Mouse (Mus musculus): ENCODE measurements at regions not wholly inside any gene's neighbourhood (a gene's known extent, or its start where the extent isn't known, plus 50 kb on each side); places are given as distances from the start of the nearest gene placed in this dataset.

DNA sequence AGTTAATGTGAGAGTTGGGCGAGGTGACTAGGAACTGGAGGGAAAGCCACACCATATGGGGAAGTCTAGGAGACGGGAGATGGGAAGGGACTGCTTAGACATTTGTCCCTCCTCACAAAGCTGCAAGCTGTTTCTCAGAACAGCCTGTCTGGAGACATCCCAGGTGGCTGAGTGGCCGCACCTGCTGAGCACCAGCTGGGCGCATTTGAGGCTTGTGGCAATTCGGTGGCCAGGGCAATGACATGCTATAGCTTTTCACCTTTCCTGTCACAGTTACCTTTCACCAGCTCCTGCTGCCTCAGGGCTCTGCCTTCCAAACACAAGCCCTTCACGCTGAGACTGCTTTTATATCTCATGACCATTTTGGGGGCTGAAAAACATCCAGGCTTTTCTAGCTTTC is 317.5 kb upstream of the Fam92a start:
- no peak for TF ChIP-seq GATA1 (IDR thresholded peaks at IDR 0.05; ENCODE audit: borderline replicate concordance, low read length)
- no peak for TF ChIP-seq FLI1 (IDR thresholded peaks at IDR 0.05; ENCODE audit: low read length)
- Histone ChIP-seq H3K36me3 (replicated peaks; ENCODE audit: low read length) (no peaks in the 10 kb centered on the region), H3K4me3 (replicated peaks) (no peak overlapping the region), H3K27me3 (replicated peaks) (no peaks in the 10 kb centered on the region), H3K4me1 (no peaks in the 10 kb centered on the region), H3K9me3 (peaks cover 5% of the 10 kb centered on the region)

DNA sequence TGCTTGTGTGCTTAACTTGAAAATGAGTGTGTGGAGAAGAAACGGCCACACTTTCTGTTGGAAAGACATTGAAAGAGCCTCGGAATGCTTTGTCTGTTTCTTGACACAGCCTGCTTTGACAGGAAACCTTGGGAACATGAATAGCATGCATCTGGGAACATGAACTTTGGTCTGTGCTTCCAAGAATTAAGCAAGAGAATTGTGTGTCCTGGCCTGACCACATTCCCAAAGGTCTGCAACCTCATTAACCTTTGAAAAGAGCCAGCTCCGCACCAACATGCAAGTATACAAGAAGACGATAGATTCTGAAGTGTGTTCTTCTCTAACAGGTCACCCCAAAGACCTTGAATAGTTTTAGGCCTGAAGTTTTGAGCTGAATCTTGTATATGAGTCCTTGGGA is 309.7 kb upstream of the Fam92a start:
- Histone ChIP-seq H3K4me1 (no peaks in the 10 kb centered on the region), H3K9me3 (no peaks in the 10 kb centered on the region), H3K4me3 (replicated peaks) (no peak overlapping the region), H3K27me3 (replicated peaks) (no peaks in the 10 kb centered on the region), H3K36me3 (replicated peaks; ENCODE audit: low read length) (no peaks in the 10 kb centered on the region)
- TF ChIP-seq GATA1 (IDR thresholded peaks at IDR 0.05; ENCODE audit: borderline replicate concordance, low read length), result no peak
- TF ChIP-seq FLI1 (IDR thresholded peaks at IDR 0.05; ENCODE audit: low read length), result no peak

- Histone ChIP-seq H3K27me3 (replicated peaks) (no peaks in the 10 kb centered on the region), H3K4me1 (no peaks in the 10 kb centered on the region), H3K36me3 (replicated peaks; ENCODE audit: low read length) (no peaks in the 10 kb centered on the region), H3K9me3 (no peaks in the 10 kb centered on the region), H3K4me3 (replicated peaks) (no peak overlapping the region)
- TF ChIP-seq GATA1 (IDR thresholded peaks at IDR 0.05; ENCODE audit: borderline replicate concordance, low read length) (no peak), FLI1 (IDR thresholded peaks at IDR 0.05; ENCODE audit: low read length) (no peak)
Observed at GRCm38 (mm10) chr4:12476717-12477116, 304.9 kb upstream of the Fam92a start.

DNA sequence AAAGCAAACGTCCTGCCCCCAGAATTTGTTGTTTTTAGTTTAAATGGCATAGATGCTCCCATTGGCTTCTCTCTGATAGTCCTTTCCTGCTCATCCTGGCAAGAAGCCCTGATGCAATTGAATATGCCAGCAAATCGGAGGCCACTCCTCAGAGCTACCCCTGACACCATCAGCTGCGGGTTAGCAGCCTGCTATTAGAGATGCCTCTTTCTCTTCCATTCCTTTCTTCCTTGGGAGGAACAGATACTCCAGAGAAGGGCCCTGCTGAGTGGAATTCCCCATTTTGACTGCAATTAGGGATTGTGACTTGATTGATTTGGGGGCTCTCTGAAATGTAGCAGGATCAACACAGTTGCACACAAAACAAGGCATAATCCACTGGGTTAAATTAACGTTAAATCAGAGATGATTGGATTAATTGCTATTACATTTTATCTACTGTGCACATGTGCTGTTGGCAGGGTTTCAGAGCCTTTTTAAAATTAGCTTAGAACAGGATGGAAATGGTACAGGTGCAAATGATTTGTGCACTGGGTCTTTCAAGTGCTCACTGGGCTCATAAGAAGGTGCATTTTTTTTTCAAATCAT is 303.3 kb upstream of the Fam92a start:
- Histone ChIP-seq H3K27me3 (replicated peaks) (no peaks in the 10 kb centered on the region), H3K9me3 (no peaks in the 10 kb centered on the region), H3K4me1 (no peaks in the 10 kb centered on the region), H3K4me3 (replicated peaks) (no peak overlapping the region), H3K36me3 (replicated peaks; ENCODE audit: low read length) (no peaks in the 10 kb centered on the region)
- TF ChIP-seq FLI1 (IDR thresholded peaks at IDR 0.05; ENCODE audit: low read length) (no peak), GATA1 (IDR thresholded peaks at IDR 0.05; ENCODE audit: borderline replicate concordance, low read length) (no peak)

DNA sequence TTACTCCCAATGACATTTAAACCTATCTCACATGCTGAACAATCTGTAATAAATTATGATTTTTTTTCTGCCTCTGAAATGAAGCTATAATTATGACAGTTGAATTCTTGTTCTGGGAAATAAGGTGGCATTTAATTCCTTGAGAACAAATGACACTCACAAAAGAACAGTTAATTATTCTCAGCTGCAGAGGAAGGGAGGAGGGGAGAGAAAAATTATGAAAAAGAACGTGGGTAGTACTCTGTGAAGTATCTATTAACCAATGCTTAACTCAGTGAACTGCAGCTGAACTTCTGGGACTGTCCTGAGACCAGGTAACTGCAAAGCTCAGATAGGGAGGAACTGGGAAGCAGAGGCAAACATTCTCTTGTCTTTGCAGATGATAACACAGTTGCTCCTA is 302.6 kb upstream of the Fam92a start:
- H3K4me3 ChIP-seq (replicated peaks), result no peak overlapping the region
- no peaks in the 10 kb centered on the region for H3K36me3 ChIP-seq (replicated peaks; ENCODE audit: low read length)
- TF ChIP-seq FLI1 (IDR thresholded peaks at IDR 0.05; ENCODE audit: low read length) (no peak), GATA1 (IDR thresholded peaks at IDR 0.05; ENCODE audit: borderline replicate concordance, low read length) (no peak)
- H3K4me1 ChIP-seq, result no peaks in the 10 kb centered on the region
- H3K9me3 ChIP-seq, result no peaks in the 10 kb centered on the region
- no peaks in the 10 kb centered on the region for H3K27me3 ChIP-seq (replicated peaks)

DNA sequence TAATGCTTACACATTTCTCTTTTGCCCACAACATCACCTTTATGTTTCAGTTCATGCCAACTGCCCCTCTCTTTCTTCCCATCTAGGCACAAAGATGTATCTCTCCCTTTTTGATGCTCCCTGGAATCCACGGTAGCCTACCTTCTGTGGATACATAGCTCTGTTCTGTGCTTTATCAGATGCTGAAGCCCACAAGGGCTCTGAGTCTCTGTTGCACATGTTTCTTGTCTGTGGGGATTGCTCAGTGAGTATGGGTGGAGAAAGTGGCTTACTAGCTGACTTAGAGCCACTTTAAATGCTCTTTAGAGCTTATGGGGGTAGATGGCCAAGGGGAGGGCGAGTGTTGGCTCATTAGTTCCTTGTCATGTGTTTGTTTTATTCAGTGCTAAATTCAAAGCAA is 289.9 kb upstream of the Fam92a start:
- Histone ChIP-seq H3K36me3 (replicated peaks; ENCODE audit: low read length) (no peaks in the 10 kb centered on the region), H3K4me1 (no peaks in the 10 kb centered on the region), H3K4me3 (replicated peaks) (no peak overlapping the region), H3K27me3 (replicated peaks) (no peaks in the 10 kb centered on the region), H3K9me3 (no peaks in the 10 kb centered on the region)
- TF ChIP-seq FLI1 (IDR thresholded peaks at IDR 0.05; ENCODE audit: low read length), result no peak
- no peak for TF ChIP-seq GATA1 (IDR thresholded peaks at IDR 0.05; ENCODE audit: borderline replicate concordance, low read length)

- Histone ChIP-seq H3K4me1 (no peaks in the 10 kb centered on the region), H3K36me3 (replicated peaks; ENCODE audit: low read length) (no peaks in the 10 kb centered on the region), H3K4me3 (replicated peaks) (no peak overlapping the region), H3K27me3 (replicated peaks) (no peaks in the 10 kb centered on the region), H3K9me3 (no peaks in the 10 kb centered on the region)
- no peak for TF ChIP-seq FLI1 (IDR thresholded peaks at IDR 0.05; ENCODE audit: low read length)
- no peak for TF ChIP-seq GATA1 (IDR thresholded peaks at IDR 0.05; ENCODE audit: borderline replicate concordance, low read length)
Observed at GRCm38 (mm10) chr4:12461251-12461650, 289.4 kb upstream of the Fam92a start.

- Histone ChIP-seq H3K9me3 (no peaks in the 10 kb centered on the region), H3K4me1 (no peaks in the 10 kb centered on the region), H3K36me3 (replicated peaks; ENCODE audit: low read length) (no peaks in the 10 kb centered on the region), H3K4me3 (replicated peaks) (no peak overlapping the region), H3K27me3 (replicated peaks) (no peaks in the 10 kb centered on the region)
- TF ChIP-seq GATA1 (IDR thresholded peaks at IDR 0.05; ENCODE audit: borderline replicate concordance, low read length), result no peak
- TF ChIP-seq FLI1 (IDR thresholded peaks at IDR 0.05; ENCODE audit: low read length), result no peak
Observed at GRCm38 (mm10) chr4:12457978-12458597, 286.3 kb upstream of the Fam92a start.

GRCm38 (mm10) chr4:12452086-12452485 is 280.3 kb upstream of the Fam92a start:
- no peaks in the 10 kb centered on the region for H3K4me1 ChIP-seq
- TF ChIP-seq FLI1 (IDR thresholded peaks at IDR 0.05; ENCODE audit: low read length) (no peak), GATA1 (IDR thresholded peaks at IDR 0.05; ENCODE audit: borderline replicate concordance, low read length) (no peak)

DNA sequence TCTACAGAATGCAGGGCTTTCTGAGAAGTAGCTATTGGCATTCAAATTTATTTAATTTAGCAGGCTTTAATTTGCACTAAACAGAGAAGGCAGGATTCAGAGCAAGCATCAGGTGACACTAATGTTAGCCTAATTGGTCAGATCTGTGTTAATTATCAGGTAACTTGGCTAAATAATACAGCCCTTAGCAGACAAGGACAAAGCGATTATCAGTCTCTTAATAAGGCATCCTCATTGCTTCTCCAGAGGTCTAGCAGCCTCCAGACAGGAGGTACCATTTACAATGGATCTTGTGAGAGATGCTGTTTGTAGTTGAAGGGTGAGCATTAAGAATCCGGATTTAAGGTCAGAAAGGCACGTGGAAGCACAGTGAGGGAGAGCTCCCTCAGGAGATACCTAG is 253.7 kb upstream of the Fam92a start:
- H3K9me3 ChIP-seq, result no peaks in the 10 kb centered on the region; the same call in 1 of the 2 replicates
- no peaks in the 10 kb centered on the region for H3K4me1 ChIP-seq
- H3K4me3 ChIP-seq (replicated peaks), result no peak overlapping the region
- no peak for TF ChIP-seq FLI1 (IDR thresholded peaks at IDR 0.05; ENCODE audit: low read length)
- TF ChIP-seq GATA1 (IDR thresholded peaks at IDR 0.05; ENCODE audit: borderline replicate concordance, low read length), result no peak
- H3K36me3 ChIP-seq (replicated peaks; ENCODE audit: low read length), result no peaks in the 10 kb centered on the region
- no peaks in the 10 kb centered on the region for H3K27me3 ChIP-seq (replicated peaks)

More at GRCm38 (mm10) chr4:12452086-12452485, 280.3 kb upstream of the Fam92a start:
- Histone ChIP-seq H3K27me3 (replicated peaks) (no peaks in the 10 kb centered on the region), H3K4me3 (replicated peaks) (no peak overlapping the region), H3K36me3 (replicated peaks; ENCODE audit: low read length) (no peaks in the 10 kb centered on the region), H3K9me3 (no peaks in the 10 kb centered on the region)

Data from megakaryocyte, embryonic 14.5 days (primary cell).